Mouse (Mus musculus) urinary bladder, postnatal 36 days (tissue): ENCODE data around the gene Olfr986.

Experiments used
- DNase-seq, 2 experiments: peaks; one replicate each; pipeline ENCODE4 v3.0.0; 2022; ENCODE audit warnings: low spot score in 2 of 2, mixed read lengths in 1 of 2

The Olfr986 gene

GRCm38 (mm10) chr9:40234233-40235072, 53.7 kb downstream of the Olfr986 start:
- no peak for DNase-seq

GRCm38 (mm10) chr9:40235220-40235619, 54.5 kb downstream of the Olfr986 start:
- DNase-seq = no peak
